In genomic region chr2:170247702-170248445, GRCm38 (mm10) we compare ENCODE assay signal across 12 mouse cellular contexts.
DNase-seq lines count a peak whose midpoint lies in the region; ATAC-seq lines count a peak whose summit lies in the region.
"Had no signal": no experiment of that assay in that cellular context is flagged by ENCODE, and none has a peak within 500 bp of the region (broad histone marks: within the 10 kb centered on the region; RNA-seq: fewer than 3 reads in every experiment).

No protein-coding gene starts in this region.

- H3K27ac ChIP-seq in heart, embryonic 13.5 days (replicated peaks): no peak overlapping the region
- no peak overlapping the region for H3K27ac ChIP-seq in midbrain, embryonic 15.5 days
- H3K27ac ChIP-seq in forebrain, embryonic 10.5 days: no peak overlapping the region
- H3K27ac ChIP-seq: embryonic facial prominence, embryonic 10.5 days; liver, embryonic 12.5 days had no signal

- H3K27me3 ChIP-seq in heart, embryonic 13.5 days (replicated peaks): peaks cover 13% of the 10 kb centered on the region
- H3K27me3 ChIP-seq in midbrain, embryonic 15.5 days (replicated peaks): no peaks in the 10 kb centered on the region
- H3K27me3 ChIP-seq in forebrain, embryonic 10.5 days (ENCODE audit: poor library complexity, severe bottlenecking): peaks cover 16% of the 10 kb centered on the region
- H3K27me3 ChIP-seq: liver, embryonic 12.5 days had no signal

- no peak for DNase-seq in heart, postnatal 10 days
- DNase-seq in CD4-positive helper T cell, adult 2 months (ENCODE audit: low read depth, low spot score): peak; percentile 57
- peak; percentile 90 for DNase-seq in brain, adult 2 months (ENCODE audit: low read depth, low spot score)
- DNase-seq in left cerebral cortex, postnatal 36 days (ENCODE audit: low spot score in 2 of 2): peak; percentile 20 to 25
- DNase-seq in forebrain, embryonic 10.5 days (ENCODE audit: extremely low spot score, low spot score): no peak
- DNase-seq: gastrocnemius, postnatal 10 days; kidney, postnatal 36 days had no signal

- 43% methylated on average over 11 of the region's 11 CpGs for WGBS in heart, embryonic 13.5 days
- 78% methylated on average over 11 of the region's 11 CpGs for WGBS in midbrain, embryonic 15.5 days
- WGBS in forebrain, embryonic 10.5 days: 75% methylated on average over 11 of the region's 11 CpGs

- H3K4me2 ChIP-seq in heart, embryonic 13.5 days: peak overlapping the region; percentile 27; the same call in 1 of the 2 replicates
- H3K4me2 ChIP-seq in midbrain, embryonic 15.5 days: no peak overlapping the region
- H3K4me2 ChIP-seq: liver, embryonic 12.5 days had no signal

- no peaks in the 10 kb centered on the region for H3K36me3 ChIP-seq in heart, embryonic 13.5 days
- H3K36me3 ChIP-seq in midbrain, embryonic 15.5 days (replicated peaks): no peaks in the 10 kb centered on the region
- H3K36me3 ChIP-seq in forebrain, embryonic 10.5 days (replicated peaks): no peaks in the 10 kb centered on the region
- H3K36me3 ChIP-seq: embryonic facial prominence, embryonic 10.5 days; liver, embryonic 12.5 days had no signal

- H3K4me1 ChIP-seq in heart, embryonic 13.5 days: no peaks in the 10 kb centered on the region; the same call in 1 of the 2 replicates
- peaks cover 17% of the 10 kb centered on the region for H3K4me1 ChIP-seq in midbrain, embryonic 15.5 days
- H3K4me1 ChIP-seq in forebrain, embryonic 10.5 days: peaks cover 21% of the 10 kb centered on the region

- H3K4me3 ChIP-seq in heart, embryonic 13.5 days: no peak overlapping the region
- H3K4me3 ChIP-seq in midbrain, embryonic 15.5 days: no peak overlapping the region
- H3K4me3 ChIP-seq in forebrain, embryonic 10.5 days: no peak overlapping the region
- H3K4me3 ChIP-seq: embryonic facial prominence, embryonic 10.5 days; liver, embryonic 12.5 days had no signal

- H3K9me3 ChIP-seq in heart, embryonic 13.5 days: no peaks in the 10 kb centered on the region
- H3K9me3 ChIP-seq in midbrain, embryonic 15.5 days: no peaks in the 10 kb centered on the region
- H3K9me3 ChIP-seq in forebrain, embryonic 10.5 days: no peaks in the 10 kb centered on the region
- H3K9me3 ChIP-seq: embryonic facial prominence, embryonic 10.5 days; liver, embryonic 12.5 days had no signal

- H3K9ac ChIP-seq in heart, embryonic 13.5 days: no peak overlapping the region
- H3K9ac ChIP-seq in midbrain, embryonic 15.5 days: no peak overlapping the region
- H3K9ac ChIP-seq: liver, embryonic 12.5 days had no signal

- intact Hi-C loops in heart, postnatal 10 days (cut with DNase I): no loop called here
- intact Hi-C loops in left cerebral cortex, postnatal 36 days (cut with DNase I): no loop called here

- no peak for ATAC-seq in heart, embryonic 13.5 days (ENCODE audit: extremely low read depth, insufficient number of reproducible peaks, low FRiP score, low TSS enrichment)
- ATAC-seq in midbrain, embryonic 15.5 days (replicated peaks): no peak
- no peak for ATAC-seq in erythroid progenitor cell, adult 5-6 weeks (replicated peaks; ENCODE audit: low FRiP score, poor library complexity, severe bottlenecking)
- ATAC-seq: liver, embryonic 12.5 days had no signal

Comparison
In these comparisons a context has a peak if more than half of its experiments do, and no peak if none do; other contexts are left out.
1. DNase-seq: peak in CD4-positive helper T cell, adult 2 months (single experiment), brain, adult 2 months (single experiment) and left cerebral cortex, postnatal 36 days (2 of 2); none in heart, postnatal 10 days (0 of 2) and forebrain, embryonic 10.5 days (single experiment).